Mouse (Mus musculus): ENCODE data around the gene Krt20.

DNA sequence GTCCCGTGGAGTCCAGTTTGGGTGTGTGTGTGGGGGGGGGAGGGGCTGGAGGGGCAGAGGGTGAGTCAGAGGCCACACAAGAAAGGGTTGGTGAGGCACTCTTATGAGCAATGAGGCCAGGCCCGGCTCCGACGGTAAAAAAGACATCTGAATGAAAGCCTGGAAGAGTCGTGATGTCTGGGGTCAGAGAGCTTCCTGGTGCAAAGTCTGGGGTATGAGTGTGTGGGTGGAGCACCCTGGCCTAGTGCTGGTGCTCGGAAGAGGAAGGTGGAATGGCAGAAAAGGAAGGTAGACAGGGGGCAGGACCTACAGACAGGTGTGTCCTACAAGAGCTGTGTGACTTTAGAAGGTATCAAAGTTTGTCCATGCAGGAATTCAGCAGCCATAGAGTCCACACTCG is 20.9 kb upstream of the Krt20 start:
- TF ChIP-seq POLR2A (IDR thresholded peaks at IDR 0.05; ENCODE audit: insufficient read depth, low read length) (no peak), CTCF (IDR thresholded peaks at IDR 0.05; ENCODE audit: low read depth, low read length) (no peak)

All from ES-Bruce4 (cell line).